Comparison of ENCODE assay signal across 7 mouse cellular contexts in genomic region chr11:86949951-86950441, GRCm38 (mm10). TPM values are rescaled to one million over a fixed set of nuclear protein-coding genes. Genes with fewer than 3 reads are reported as not detected.
DNase-seq lines count a peak whose midpoint lies in the region; ATAC-seq lines count a peak whose summit lies in the region.

No protein-coding gene starts in this region.

- H3K9me3 ChIP-seq in neural tube, embryonic 13.5 days = no peaks in the 10 kb centered on the region
- no peaks in the 10 kb centered on the region for H3K9me3 ChIP-seq in forebrain, embryonic 15.5 days
- H3K9me3 ChIP-seq in midbrain, embryonic 14.5 days (ENCODE audit: control insufficient read depth, low read length) = no peaks in the 10 kb centered on the region
- H3K9me3 ChIP-seq in liver, embryonic 11.5 days (ENCODE audit: control insufficient read depth, low read length) = no peaks in the 10 kb centered on the region

- 70% methylated on average over 9 of the region's 9 CpGs for WGBS in neural tube, embryonic 13.5 days
- 54% methylated on average over 9 of the region's 9 CpGs for WGBS in forebrain, embryonic 15.5 days
- 76% methylated on average over 9 of the region's 9 CpGs for WGBS in midbrain, embryonic 14.5 days
- 74% methylated on average over 9 of the region's 9 CpGs for WGBS in liver, embryonic 11.5 days

- DNase-seq in neural tube, embryonic 10.5 days (ENCODE audit: extremely low spot score, low spot score) = no peak
- DNase-seq in lung, postnatal 14 days = peak; percentile 38
- no peak for DNase-seq in midbrain, embryonic 14.5 days
- DNase-seq in liver, embryonic 11.5 days (ENCODE audit: low spot score) = no peak

- no peak overlapping the region; the same call in 1 of the 2 replicates for H3K9ac ChIP-seq in neural tube, embryonic 13.5 days
- H3K9ac ChIP-seq in forebrain, embryonic 15.5 days (replicated peaks) = no peak overlapping the region
- H3K9ac ChIP-seq in midbrain, embryonic 14.5 days (replicated peaks; ENCODE audit: low read length) = no peak overlapping the region
- no peak overlapping the region for H3K9ac ChIP-seq in liver, embryonic 11.5 days (ENCODE audit: low read depth, low read length)

- 0 out of 2 replicates have a peak overlapping the region, but pooled peaks have one; percentile 33 for H3K27ac ChIP-seq in neural tube, embryonic 13.5 days (replicated peaks)
- H3K27ac ChIP-seq in forebrain, embryonic 15.5 days (replicated peaks) = peak overlapping the region; percentile 64
- H3K27ac ChIP-seq in midbrain, embryonic 14.5 days (replicated peaks; ENCODE audit: low read depth, low read length) = no peak overlapping the region
- no peak overlapping the region; the same call in 1 of the 2 replicates for H3K27ac ChIP-seq in liver, embryonic 11.5 days (ENCODE audit: low read depth, low read length)

- 0 out of 2 replicates have a peak, but pooled peaks cover 4% of the 10 kb centered on the region for H3K36me3 ChIP-seq in neural tube, embryonic 13.5 days
- no peaks in the 10 kb centered on the region for H3K36me3 ChIP-seq in forebrain, embryonic 15.5 days
- H3K36me3 ChIP-seq in midbrain, embryonic 14.5 days (ENCODE audit: control insufficient read depth, insufficient read depth, low read length) = no peaks in the 10 kb centered on the region
- no peaks in the 10 kb centered on the region for H3K36me3 ChIP-seq in liver, embryonic 11.5 days (ENCODE audit: control insufficient read depth, insufficient read depth, low read length)

- H3K27me3 ChIP-seq in neural tube, embryonic 13.5 days = no peaks in the 10 kb centered on the region
- no peaks in the 10 kb centered on the region for H3K27me3 ChIP-seq in forebrain, embryonic 15.5 days
- H3K27me3 ChIP-seq in midbrain, embryonic 14.5 days (ENCODE audit: control insufficient read depth, insufficient read depth, low read length) = no peaks in the 10 kb centered on the region
- H3K27me3 ChIP-seq in liver, embryonic 11.5 days (replicated peaks; ENCODE audit: control insufficient read depth, insufficient read depth, low read length) = no peaks in the 10 kb centered on the region

- H3K4me2 ChIP-seq in neural tube, embryonic 13.5 days = no peak overlapping the region
- H3K4me2 ChIP-seq in forebrain, embryonic 15.5 days (replicated peaks) = no peak overlapping the region
- no peak overlapping the region for H3K4me2 ChIP-seq in midbrain, embryonic 14.5 days (ENCODE audit: low read length)
- H3K4me2 ChIP-seq in liver, embryonic 11.5 days = no peak overlapping the region

- peaks cover 35% of the 10 kb centered on the region for H3K4me1 ChIP-seq in neural tube, embryonic 13.5 days (replicated peaks)
- peaks cover 27% of the 10 kb centered on the region for H3K4me1 ChIP-seq in forebrain, embryonic 15.5 days
- peaks cover 12% of the 10 kb centered on the region; the same call in 1 of the 2 replicates for H3K4me1 ChIP-seq in midbrain, embryonic 14.5 days (ENCODE audit: control insufficient read depth, insufficient read depth, low read length)
- no peaks in the 10 kb centered on the region for H3K4me1 ChIP-seq in liver, embryonic 11.5 days (replicated peaks; ENCODE audit: control insufficient read depth, insufficient read depth, low read length)

- no peak overlapping the region for H3K4me3 ChIP-seq in neural tube, embryonic 13.5 days
- no peak overlapping the region for H3K4me3 ChIP-seq in forebrain, embryonic 15.5 days
- H3K4me3 ChIP-seq in midbrain, embryonic 14.5 days (replicated peaks; ENCODE audit: low read depth, low read length) = no peak overlapping the region
- no peak overlapping the region for H3K4me3 ChIP-seq in liver, embryonic 11.5 days (ENCODE audit: low read depth, low read length)

- no peak for ATAC-seq in neural tube, embryonic 13.5 days (ENCODE audit: low read depth)
- 0 out of 2 replicates have a peak, but pooled peaks have one; percentile 19 for ATAC-seq in forebrain, embryonic 15.5 days (replicated peaks)
- peak; percentile 37 to 56; a peak in 1 of 4 replicates for ATAC-seq in hematopoietic stem cell, adult 5-6 weeks (replicated peaks in 1 of 2; ENCODE audit: insufficient read depth in 1 of 2, low FRiP score in 2 of 2, low TSS enrichment in 1 of 2, low read depth in 1 of 2, poor library complexity in 2 of 2, severe bottlenecking in 2 of 2)
- ATAC-seq in midbrain, embryonic 14.5 days (ENCODE audit: low FRiP score, low TSS enrichment) = no peak
- ATAC-seq in liver, embryonic 11.5 days (replicated peaks; ENCODE audit: low FRiP score) = no peak

RNA-seq across cellular contexts. Expression of gene Ypel2, which starts 43.5 kb away (rescaled TPM):
- 4.6 and 5.3 TPM in 2 replicates for polyA plus RNA-seq in neural tube, embryonic 13.5 days (2015; fragmentation: Nextera tagmentation; extraction: Ambion mirVana)
- polyA plus RNA-seq in forebrain, embryonic 15.5 days (2015; fragmentation: Nextera tagmentation; extraction: Ambion mirVana) = 8.1 and 8.3 TPM in 2 replicates
- 5.4 and 5.5 TPM in 2 replicates for total RNA-seq in hematopoietic stem cell, adult 5-6 weeks (2017)
- polyA plus RNA-seq in midbrain, embryonic 14.5 days (2014; fragmentation: Nextera tagmentation; extraction: Ambion mirVana) = 6.0 and 6.2 TPM in 2 replicates
- 2.9 and 3.1 TPM in 2 replicates for polyA plus RNA-seq in liver, embryonic 11.5 days (2014; fragmentation: Nextera tagmentation; extraction: Ambion mirVana)

Comparison
In these comparisons a context has a peak if more than half of its experiments do, and no peak if none do; other contexts are left out.
1. ATAC-seq: peak in forebrain, embryonic 15.5 days (single experiment) and hematopoietic stem cell, adult 5-6 weeks (2 of 2); none in neural tube, embryonic 13.5 days (single experiment), midbrain, embryonic 14.5 days (single experiment) and liver, embryonic 11.5 days (single experiment).
2. H3K27ac ChIP-seq: peak in neural tube, embryonic 13.5 days (single experiment) and forebrain, embryonic 15.5 days (single experiment); none in midbrain, embryonic 14.5 days (single experiment) and liver, embryonic 11.5 days (single experiment).